Comparison of ENCODE assay signal across 8 mouse cellular contexts in genomic region chr9:78005481-78005880, GRCm38 (mm10). TPM values are rescaled to one million over a fixed set of nuclear protein-coding genes. Genes with fewer than 3 reads are reported as not detected.
DNase-seq lines count a peak whose midpoint lies in the region; ATAC-seq and TF ChIP-seq lines count a peak whose summit lies in the region.
"Had no signal": no experiment of that assay in that cellular context is flagged by ENCODE, and none has a peak within 500 bp of the region (broad histone marks: within the 10 kb centered on the region; RNA-seq: fewer than 3 reads in every experiment).

No protein-coding gene starts in this region.

- no peak for ATAC-seq in hindbrain, embryonic 16.5 days

- no peak overlapping the region for H3K4me3 ChIP-seq in left cerebral cortex, adult 2 months
- H3K4me3 ChIP-seq in spleen, adult 2 months (ENCODE audit: extremely low read depth, insufficient read depth, insufficient read length): no peak overlapping the region
- H3K4me3 ChIP-seq in hindbrain, embryonic 16.5 days (ENCODE audit: low read length): no peak overlapping the region

- TF ChIP-seq CTCF in left cerebral cortex, adult 2 months (IDR thresholded peaks at IDR 0.05): peak; percentile 43
- peak; percentile 44; the same call in 1 of the 2 replicates for TF ChIP-seq CTCF in spleen, adult 2 months (IDR thresholded peaks at IDR 0.05; ENCODE audit: extremely low read depth, insufficient read depth, insufficient read length, insufficient replicate concordance)

- intact Hi-C loops in left cerebral cortex, adult 2 months (cut with DNase I): no loop called here

- H3K27me3 ChIP-seq in spleen, adult 2 months (ENCODE audit: control insufficient read depth, insufficient read depth, low read length): no peaks in the 10 kb centered on the region
- no peaks in the 10 kb centered on the region for H3K27me3 ChIP-seq in hindbrain, embryonic 16.5 days (replicated peaks; ENCODE audit: control insufficient read depth, insufficient read depth, low read length)

- H3K4me1 ChIP-seq in spleen, adult 2 months (ENCODE audit: control insufficient read depth, insufficient read depth, insufficient read length): peaks cover 4% of the 10 kb centered on the region; the same call in 1 of the 2 replicates
- H3K4me1 ChIP-seq in hindbrain, embryonic 16.5 days (ENCODE audit: control insufficient read depth, insufficient read depth, low read depth, low read length): no peaks in the 10 kb centered on the region

- H3K4me2 ChIP-seq in hindbrain, embryonic 16.5 days (ENCODE audit: low read length): no peak overlapping the region

- H3K27ac ChIP-seq in left cerebral cortex, adult 2 months: no peak overlapping the region
- H3K27ac ChIP-seq in spleen, adult 2 months (ENCODE audit: insufficient read depth, low read length): no peak overlapping the region
- H3K27ac ChIP-seq in hindbrain, embryonic 16.5 days (ENCODE audit: low read depth, low read length): no peak overlapping the region

- 30% methylated on average over 3 of the region's 3 CpGs for WGBS in spleen, adult 2 months
- 65% methylated on average over 3 of the region's 3 CpGs for WGBS in hindbrain, embryonic 16.5 days

- no peak overlapping the region for H3K9ac ChIP-seq in hindbrain, embryonic 16.5 days (ENCODE audit: low read depth, low read length)

- H3K36me3 ChIP-seq in spleen, adult 2 months (ENCODE audit: control insufficient read depth, insufficient read depth, low read length): no peaks in the 10 kb centered on the region
- no peaks in the 10 kb centered on the region for H3K36me3 ChIP-seq in hindbrain, embryonic 16.5 days (ENCODE audit: control insufficient read depth, insufficient read depth, low read length)

- DNase-seq in left cerebral cortex, adult 2 months (ENCODE audit: extremely low spot score in 1 of 2, low spot score in 2 of 2): no peak
- no peak for DNase-seq in left cerebral cortex, adult 8-10 months (ENCODE audit: low spot score in 2 of 2)
- DNase-seq in NIH3T3 (ENCODE audit: low read depth): peak; percentile 38
- DNase-seq in forelimb bud, embryonic 11.5 days (ENCODE audit: low read depth, low spot score): peak; percentile 35
- peak in 1 of 2 experiments; percentile 30 for DNase-seq in spleen, adult 2 months (ENCODE audit: low read depth in 1 of 2, low spot score in 2 of 2)
- no peak for DNase-seq in urinary bladder, postnatal 25 days (ENCODE audit: low spot score)

- no peak for TF ChIP-seq POLR2A in spleen, adult 2 months (IDR thresholded peaks at IDR 0.05; ENCODE audit: low read depth, low read length)

- no peaks in the 10 kb centered on the region for H3K9me3 ChIP-seq in hindbrain, embryonic 16.5 days (ENCODE audit: control insufficient read depth, low read length)

RNA-seq across cellular contexts. Expression of gene Gcm1, which starts 46.2 kb away (rescaled TPM):
- not detected for total RNA-seq in left cerebral cortex, adult 2 months (2021)
- not detected for total RNA-seq in left cerebral cortex, adult 8-10 months (2022)
- not detected in 2 replicates for polyA plus RNA-seq in spleen, adult 2 months (2012; rRNA removed)
- not detected in 2 replicates for polyA plus RNA-seq in hindbrain, embryonic 16.5 days (2015; fragmentation: Nextera tagmentation; extraction: Ambion mirVana)
- polyA plus RNA-seq: gonadal fat pad, adult 2 months had no signal

Comparison
In these comparisons a context has a peak if more than half of its experiments do, and no peak if none do; other contexts are left out.
1. DNase-seq: peak in NIH3T3 (single experiment) and forelimb bud, embryonic 11.5 days (single experiment); none in left cerebral cortex, adult 2 months (0 of 2), left cerebral cortex, adult 8-10 months (0 of 2) and urinary bladder, postnatal 25 days (single experiment).